Mouse (Mus musculus) liver, adult 2 months (tissue): ENCODE data around the gene Zfp663. TPM values are rescaled to one million over a fixed set of nuclear protein-coding genes. Genes with fewer than 3 reads are reported as not detected.

Experiments
- DNase-seq: peaks from one replicate; pipeline ENCODE4 v3.0.0-alpha.2; 2011; ENCODE audit warnings: low read depth, low spot score; ENCODE audit errors: extremely low read depth
- H3K27ac ChIP-seq: fragments of 200-500 bp; replicated peaks from 2 replicates; pipeline ENCODE4 v1.5.1; 2012; ENCODE audit warnings: low read depth, mild to moderate bottlenecking, control low read depth, inconsistent platforms, low read length; ENCODE audit not compliant: insufficient read depth
- H3K27me3 ChIP-seq: fragments of 200-500 bp; 2 replicates; pipeline ENCODE4 v1.6.1; 2012; ENCODE audit warnings: mild to moderate bottlenecking, moderate library complexity, low read length, inconsistent platforms; ENCODE audit not compliant: control insufficient read depth, insufficient read depth
- H3K36me3 ChIP-seq: fragments of 200-500 bp; 2 replicates; pipeline ENCODE4 v1.6.1; 2012; ENCODE audit warnings: low read length, inconsistent platforms; ENCODE audit not compliant: control insufficient read depth, insufficient read depth
- H3K4me1 ChIP-seq: fragments of 200-500 bp; 2 replicates; pipeline ENCODE4 v1.6.1; 2011; ENCODE audit warnings: low read length; ENCODE audit not compliant: control insufficient read depth, insufficient read depth
- H3K4me3 ChIP-seq: fragments of 200-500 bp; 2 replicates; pipeline ENCODE4 v1.5.1; 2011; ENCODE audit warnings: low read depth, mild to moderate bottlenecking, control low read depth, low read length, moderate library complexity; ENCODE audit not compliant: insufficient read depth
- H3K79me2 ChIP-seq: fragments of 200-500 bp; 2 replicates; pipeline ENCODE4 v1.6.1; 2012; ENCODE audit warnings: inconsistent platforms, mild to moderate bottlenecking, low read length, moderate library complexity; ENCODE audit not compliant: control insufficient read depth, insufficient read depth
- H3K9ac ChIP-seq: fragments of 200-500 bp; 2 replicates; pipeline ENCODE4 v1.6.1; 2012; ENCODE audit warnings: low read depth, mild to moderate bottlenecking, control low read depth, inconsistent platforms, low read length
- CTCF ChIP-seq: fragments of 200-500 bp; IDR thresholded peaks from 2 replicates; pipeline ENCODE4 v1.5.1; 2011; ENCODE audit warnings: low read depth, low read length, control low read depth
- POLR2A ChIP-seq: fragments of 200-500 bp; IDR thresholded peaks from 2 replicates; pipeline ENCODE4 v1.6.1; 2011; ENCODE audit warnings: low read length, control low read depth; ENCODE audit not compliant: insufficient read depth; ENCODE audit errors: extremely low read depth
- WGBS: fragments of 180-500 bp; shearing (Covaris S2); methylation state at CpG from one replicate; pipeline ENCODE4 v1.1.7; 2018; 5-methylcytosine and 5-hydroxymethylcytosine counted together
- polyA plus RNA-seq: library from polyadenylated mRNA; depleted of rRNA; stranded (reverse); fragments of >200 nt; gene quantifications from 2 replicates; pipeline ENCODE4 v1.2.3, GENCODE M21; 2012; rRNA removed
- total RNA-seq: library from RNA; depleted of rRNA; stranded (reverse); fragments of >200 nt; gene quantifications from 2 replicates; pipeline ENCODE4 v1.2.3, GENCODE M21; 2014; rRNA removed

Gene Zfp663
- total RNA-seq: not detected in 2 replicates
- not detected in 2 replicates for polyA plus RNA-seq

DNA sequence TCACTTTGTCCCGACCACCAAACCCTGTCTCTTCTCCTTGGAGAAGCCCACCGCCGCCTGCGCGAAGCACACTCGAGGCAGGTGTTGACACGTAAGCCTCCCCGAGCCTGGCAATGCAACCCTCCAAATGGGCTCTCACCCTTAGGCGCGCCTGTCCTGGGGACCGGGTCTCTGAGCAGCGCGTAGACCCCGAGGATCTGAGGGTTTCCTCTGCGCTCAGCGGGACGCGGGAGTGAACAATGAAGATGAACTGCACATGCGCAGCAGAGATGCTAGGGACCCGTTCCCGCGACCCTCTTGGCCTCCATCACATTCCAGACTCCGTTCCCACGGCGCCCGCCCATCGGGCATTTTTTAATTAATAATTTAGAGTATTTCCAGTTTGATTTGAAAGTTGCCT lies at the start of gene Zfp663:
Gene Zfp663 (minus strand): TSS at position 234 of the 400 bp plus-strand sequence.
- no peak for TF ChIP-seq CTCF
- TF ChIP-seq POLR2A: no peak
- Histone ChIP-seq H3K4me1 (peaks cover 2% of the 10 kb centered on the region; the same call in 1 of the 2 replicates), H3K27ac (no peak within 1 kb of the TSS), H3K36me3 (no peaks in the 10 kb centered on the region), H3K79me2 (no peaks in the 10 kb centered on the region), H3K27me3 (0 out of 2 replicates have a peak, but pooled peaks cover 3% of the 10 kb centered on the region), H3K4me3 (no peak within 1 kb of the TSS), H3K9ac (no peak within 1 kb of the TSS)
- no peak for DNase-seq
- 22% methylated on average over 27 of the region's 27 CpGs for WGBS

- TF ChIP-seq POLR2A: no peak
- TF ChIP-seq CTCF: no peak
- Histone ChIP-seq H3K79me2 (no peaks in the 10 kb centered on the region), H3K27ac (no peak overlapping the region), H3K4me3 (no peak overlapping the region), H3K9ac (no peak overlapping the region), H3K36me3 (no peaks in the 10 kb centered on the region), H3K27me3 (no peaks in the 10 kb centered on the region), H3K4me1 (peaks cover 2% of the 10 kb centered on the region; the same call in 1 of the 2 replicates)
- peak; percentile 70 for DNase-seq
- 26% methylated on average over 7 of the region's 7 CpGs for WGBS
Observed at GRCm38 (mm10) chr2:165417291-165417690, 48.8 kb upstream of the Zfp663 start.

DNA sequence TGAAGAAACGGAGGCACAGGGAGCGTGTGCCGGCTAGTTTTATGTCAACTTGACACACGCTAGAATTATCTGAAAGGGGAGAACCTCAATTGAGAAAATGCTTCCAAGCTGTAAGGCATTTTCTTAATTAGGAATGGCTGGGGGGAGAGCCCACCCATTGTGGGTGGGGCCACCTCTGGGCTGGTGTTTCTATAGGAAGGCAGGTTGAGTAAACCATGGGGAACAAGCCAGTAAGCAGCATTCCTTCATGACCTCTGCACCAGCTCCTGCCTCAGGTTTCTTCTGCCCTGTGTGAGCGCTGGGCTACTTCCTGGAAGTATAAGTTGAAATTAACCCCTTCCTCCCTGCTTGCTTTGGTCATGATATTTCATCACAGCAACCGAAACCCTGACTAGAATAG lies 47.3 kb upstream of the Zfp663 start:
- Histone ChIP-seq H3K36me3 (no peaks in the 10 kb centered on the region), H3K9ac (no peak overlapping the region), H3K27me3 (no peaks in the 10 kb centered on the region), H3K27ac (no peak overlapping the region), H3K4me1 (peaks cover 2% of the 10 kb centered on the region; the same call in 1 of the 2 replicates), H3K79me2 (no peaks in the 10 kb centered on the region), H3K4me3 (no peak overlapping the region)
- TF ChIP-seq POLR2A (no peak), CTCF (no peak)
- no peak for DNase-seq
- 89% methylated on average over 6 of the region's 6 CpGs for WGBS

DNA sequence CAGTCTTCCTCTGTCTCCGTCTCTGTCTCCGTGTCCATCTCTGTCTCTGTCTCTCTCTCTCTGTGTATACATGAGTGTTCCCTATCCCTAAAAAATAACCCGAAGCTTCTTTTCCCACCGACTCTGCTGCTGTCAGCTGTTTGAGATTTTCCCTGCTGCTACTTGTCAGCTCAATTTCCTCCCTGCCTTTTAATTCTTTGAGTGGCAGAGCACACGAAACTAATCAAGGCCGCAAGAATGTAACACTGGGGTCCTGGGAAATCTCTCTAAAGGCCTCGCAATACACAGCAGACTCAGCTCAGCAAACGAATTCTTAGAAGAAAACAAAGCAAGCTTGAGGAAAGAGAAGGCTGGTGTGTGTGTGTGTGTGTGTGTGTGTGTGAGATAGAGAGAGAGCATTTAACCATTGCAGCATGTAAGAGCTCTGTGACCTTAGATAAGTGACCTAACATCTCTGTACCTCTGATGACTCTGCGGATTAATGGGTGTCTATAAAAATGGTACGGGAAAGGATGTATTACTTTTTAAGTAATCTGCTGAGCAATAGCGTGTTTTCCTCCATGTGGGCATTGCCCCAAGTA lies 46.7 kb upstream of the Zfp663 start:
- H3K4me3 ChIP-seq: no peak overlapping the region
- H3K4me1 ChIP-seq: peaks cover 2% of the 10 kb centered on the region; the same call in 1 of the 2 replicates
- 72% methylated on average over 11 of the region's 11 CpGs for WGBS
- no peaks in the 10 kb centered on the region for H3K79me2 ChIP-seq
- H3K36me3 ChIP-seq: no peaks in the 10 kb centered on the region
- H3K27ac ChIP-seq: no peak overlapping the region
- no peak for TF ChIP-seq CTCF
- no peak for TF ChIP-seq POLR2A
- H3K27me3 ChIP-seq: no peaks in the 10 kb centered on the region
- H3K9ac ChIP-seq: no peak overlapping the region
- no peak for DNase-seq

DNA sequence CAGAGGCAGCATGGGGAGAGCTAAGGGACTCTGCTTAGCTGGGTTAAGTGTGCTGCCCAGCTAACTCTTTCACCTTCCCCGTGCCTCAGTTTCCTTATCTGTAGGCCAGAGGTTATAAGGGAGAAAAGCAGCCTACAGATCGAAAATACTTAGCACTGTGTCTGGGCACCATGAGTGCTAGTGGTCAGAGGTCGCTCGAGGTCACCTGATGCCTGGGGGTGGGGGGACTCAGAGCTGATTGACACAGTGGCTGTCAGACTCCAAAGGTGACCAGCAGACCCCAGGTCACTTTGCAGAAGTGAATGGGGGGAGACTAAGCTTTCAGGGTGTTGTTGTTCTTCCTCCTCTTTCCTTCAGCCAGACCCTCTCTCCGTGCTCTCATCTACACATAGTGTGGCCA lies 45.8 kb upstream of the Zfp663 start:
- 61% methylated on average over 5 of the region's 5 CpGs for WGBS
- DNase-seq: no peak
- peaks cover 2% of the 10 kb centered on the region; the same call in 1 of the 2 replicates for H3K4me1 ChIP-seq
- H3K27ac ChIP-seq: no peak overlapping the region
- TF ChIP-seq CTCF: no peak
- H3K27me3 ChIP-seq: no peaks in the 10 kb centered on the region
- H3K9ac ChIP-seq: no peak overlapping the region
- H3K36me3 ChIP-seq: no peaks in the 10 kb centered on the region
- H3K4me3 ChIP-seq: no peak overlapping the region
- H3K79me2 ChIP-seq: no peaks in the 10 kb centered on the region

DNA sequence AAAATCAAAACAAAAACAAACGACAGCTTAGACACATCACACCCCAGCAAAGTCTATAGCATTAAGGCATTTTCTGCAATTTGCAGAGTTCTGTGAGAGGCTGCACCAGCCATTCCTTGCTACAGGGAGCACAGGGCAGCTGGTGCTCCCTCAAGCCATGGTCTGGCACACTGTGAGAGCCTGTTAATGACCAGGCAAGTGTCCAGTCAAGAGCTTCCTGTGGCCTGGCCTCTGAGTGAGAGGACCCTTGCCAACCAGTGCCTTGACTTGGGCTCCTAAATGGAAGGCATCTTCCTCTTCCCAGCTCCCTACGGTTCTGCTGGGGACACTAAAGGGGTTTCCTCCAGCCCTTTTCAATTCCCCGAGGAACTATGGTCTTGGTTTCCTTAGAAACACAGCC lies 45.4 kb upstream of the Zfp663 start:
- Histone ChIP-seq H3K4me1 (peaks cover 2% of the 10 kb centered on the region; the same call in 1 of the 2 replicates), H3K79me2 (no peaks in the 10 kb centered on the region), H3K4me3 (no peak overlapping the region), H3K9ac (no peak overlapping the region), H3K36me3 (no peaks in the 10 kb centered on the region), H3K27me3 (no peaks in the 10 kb centered on the region), H3K27ac (no peak overlapping the region)
- 69% methylated on average over 3 of the region's 3 CpGs for WGBS
- no peak for TF ChIP-seq CTCF
- TF ChIP-seq POLR2A: no peak
- no peak for DNase-seq
